Mouse (Mus musculus) heart, postnatal 10 days (tissue): ENCODE measurements at regions not wholly inside any gene's neighbourhood (a gene's known extent, or its start where the extent isn't known, plus 50 kb on each side); places are given as distances from the start of the nearest gene placed in this dataset.

Experiments used
- DNase-seq, 2 experiments: peaks; one replicate each; pipeline ENCODE4 v3.0.0; 2021
- intact Hi-C: fragments of 180-260 bp; cut with DNase I; formaldehyde crosslinking; loops from one replicate; pipeline ENCODE4 v1.15.1; 2025

GRCm38 (mm10) chr6:110120406-110120805, 525.0 kb upstream of the Grm7 start:
- no peak for DNase-seq
- intact Hi-C loops: no loop called here

- DNase-seq: no peak
- intact Hi-C loops: no loop called here
Measured at GRCm38 (mm10) chr6:110132271-110132670, 513.1 kb upstream of the Grm7 start.

- intact Hi-C loops: no loop called here
- DNase-seq: no peak
Measured at GRCm38 (mm10) chr6:110133587-110133986, 511.8 kb upstream of the Grm7 start.

- intact Hi-C loops: no loop called here
- peak; percentile 4 to 24 for DNase-seq
Measured at GRCm38 (mm10) chr6:110137043-110137650, 508.2 kb upstream of the Grm7 start.

GRCm38 (mm10) chr6:110139396-110139795, 506.0 kb upstream of the Grm7 start:
- DNase-seq: peak; percentile 4 to 6

GRCm38 (mm10) chr6:110168539-110168938, 476.8 kb upstream of the Grm7 start:
- intact Hi-C loops: no loop called here
- no peak for DNase-seq

More at GRCm38 (mm10) chr6:110139396-110139795, 506.0 kb upstream of the Grm7 start:
- intact Hi-C loops: no loop called here

- intact Hi-C loops: no loop called here
- DNase-seq: no peak
Measured at GRCm38 (mm10) chr6:110205973-110206372, 439.4 kb upstream of the Grm7 start.

GRCm38 (mm10) chr6:110208822-110209221, 436.6 kb upstream of the Grm7 start:
- no peak for DNase-seq
- intact Hi-C loops: no loop called here

GRCm38 (mm10) chr6:110247490-110247889, 397.9 kb upstream of the Grm7 start:
- no peak for DNase-seq
- intact Hi-C loops: no loop called here

- DNase-seq: peak; percentile 2 to 5
- intact Hi-C loops: no loop called here
Measured at GRCm38 (mm10) chr6:110296549-110296948, 348.8 kb upstream of the Grm7 start.
